Mouse (Mus musculus) retina, postnatal 1 day (tissue): ENCODE measurements at regions not wholly inside any gene's neighbourhood (a gene's known extent, or its start where the extent isn't known, plus 50 kb on each side); places are given as distances from the start of the nearest gene placed in this dataset.
"Not testable (repeated sequence)": the region's sequence is repeated elsewhere in the genome, so short reads cannot be mapped to it uniquely, and the experiment has no call there.

Source experiments
- DNase-seq: peaks from one replicate; pipeline ENCODE4 v3.0.0-alpha.2; 2012

- DNase-seq = no peak
These were observed 114.4 kb downstream of the Sox4 start for GRCm38 (mm10) chr13:28839084-28839483.

- no peak for DNase-seq
These were observed 115.3 kb downstream of the Sox4 start for GRCm38 (mm10) chr13:28838216-28838615.

- DNase-seq = not testable (repeated sequence)
These were observed 116.3 kb downstream of the Sox4 start for GRCm38 (mm10) chr13:28837196-28837595.

DNA sequence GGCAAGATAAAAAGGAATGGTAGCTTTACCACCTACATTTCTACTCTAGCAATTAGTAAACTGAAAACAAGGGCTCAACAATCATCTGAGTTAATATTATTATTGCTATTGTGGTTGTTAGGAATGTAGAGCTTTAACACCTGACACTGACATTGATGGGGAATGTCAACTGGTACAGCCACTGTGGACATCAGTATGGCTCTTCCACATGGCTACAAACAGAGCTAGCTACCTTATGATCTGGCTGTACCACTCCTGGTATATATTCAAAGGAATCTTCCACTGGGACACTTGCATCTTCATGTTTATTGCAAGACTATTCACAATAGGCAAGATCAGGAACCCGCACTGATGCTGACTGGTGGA, 119.8 kb downstream of the Sox4 start:
- DNase-seq = no peak

DNA sequence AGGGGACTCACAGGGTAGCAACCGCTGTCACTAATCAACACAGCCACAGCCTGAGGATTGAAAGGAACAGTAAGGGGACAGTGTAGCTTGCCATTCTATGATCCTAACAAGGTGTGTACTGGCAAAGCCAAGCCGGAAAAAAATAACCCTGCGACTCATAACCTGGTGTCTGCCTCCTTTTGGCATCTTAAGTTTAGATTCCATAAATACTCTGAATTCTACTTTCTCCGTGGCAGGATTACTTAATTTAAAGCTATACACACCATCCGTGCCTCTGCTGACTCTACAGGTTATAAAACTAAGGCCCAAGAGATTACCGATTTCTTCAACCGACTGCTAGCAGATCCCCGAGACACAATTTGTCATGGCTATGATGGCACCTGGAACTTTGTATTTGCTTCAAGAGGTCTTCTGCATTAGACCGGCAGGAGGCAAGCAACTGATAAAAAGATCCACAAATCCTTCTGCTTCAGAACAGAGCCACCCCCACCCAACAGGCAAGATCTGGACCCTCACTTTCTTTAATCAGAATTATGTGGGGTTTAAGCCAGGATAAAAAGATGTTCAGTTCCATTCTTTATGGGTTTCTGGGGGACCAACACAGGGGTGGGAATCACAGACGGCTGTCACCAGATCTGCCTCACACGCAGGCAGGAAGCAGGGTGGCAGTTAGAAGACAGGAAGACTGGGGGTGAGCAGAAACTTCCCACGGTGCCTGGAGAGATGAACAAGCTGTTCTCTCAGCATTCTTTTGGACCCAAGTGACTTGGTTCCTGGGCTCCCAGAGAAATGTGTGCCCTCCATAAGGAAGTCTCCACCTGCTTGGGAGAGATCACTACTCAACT, 120.4 kb downstream of the Sox4 start:
- DNase-seq = no peak

DNA sequence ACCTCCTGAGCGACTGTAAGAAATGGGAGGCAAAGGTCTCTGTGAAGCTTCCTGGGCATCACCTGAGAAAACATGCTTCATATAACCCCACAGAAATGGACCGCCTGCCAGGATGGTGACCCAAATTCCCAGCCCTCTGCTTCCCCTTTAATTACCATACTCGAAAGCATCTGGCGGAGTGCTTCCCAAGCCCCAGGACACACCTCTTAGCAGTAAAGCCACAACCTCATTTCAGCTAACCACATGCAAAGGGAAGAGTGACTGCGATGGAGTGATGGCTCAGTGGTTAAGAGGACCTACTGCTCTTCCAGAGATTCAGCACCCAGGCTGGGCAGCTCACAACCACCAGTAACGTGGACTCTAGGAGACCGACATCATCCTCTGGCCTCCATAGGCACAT, 127.2 kb downstream of the Sox4 start:
- DNase-seq = peak; percentile 29

DNA sequence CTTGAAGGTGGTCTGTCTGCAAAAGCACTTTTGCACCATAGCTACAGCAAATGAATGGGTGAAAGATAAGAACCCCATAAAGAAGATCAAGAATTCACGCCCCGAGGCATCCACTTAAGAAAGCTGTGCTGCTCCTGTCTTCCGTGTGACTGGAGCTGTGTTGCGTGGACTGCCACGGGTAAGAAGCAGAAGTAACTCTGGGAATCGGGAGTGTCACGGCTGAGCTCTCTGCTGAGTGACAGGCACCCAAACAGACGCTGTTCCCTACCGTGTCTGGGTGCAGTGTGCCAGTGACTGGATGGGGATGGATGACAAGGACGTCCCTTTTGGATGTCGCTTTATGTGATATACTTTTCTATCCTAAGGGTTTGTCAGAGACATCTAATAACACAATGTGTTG, 129.5 kb downstream of the Sox4 start:
- peak; percentile 61 for DNase-seq

GRCm38 (mm10) chr13:28823311-28823880, 130.1 kb downstream of the Sox4 start:
- no peak for DNase-seq

GRCm38 (mm10) chr13:28820868-28821533, 132.5 kb downstream of the Sox4 start:
- no peak for DNase-seq

- DNase-seq = no peak
These were observed 139.4 kb downstream of the Sox4 start for GRCm38 (mm10) chr13:28814127-28814526.

DNA sequence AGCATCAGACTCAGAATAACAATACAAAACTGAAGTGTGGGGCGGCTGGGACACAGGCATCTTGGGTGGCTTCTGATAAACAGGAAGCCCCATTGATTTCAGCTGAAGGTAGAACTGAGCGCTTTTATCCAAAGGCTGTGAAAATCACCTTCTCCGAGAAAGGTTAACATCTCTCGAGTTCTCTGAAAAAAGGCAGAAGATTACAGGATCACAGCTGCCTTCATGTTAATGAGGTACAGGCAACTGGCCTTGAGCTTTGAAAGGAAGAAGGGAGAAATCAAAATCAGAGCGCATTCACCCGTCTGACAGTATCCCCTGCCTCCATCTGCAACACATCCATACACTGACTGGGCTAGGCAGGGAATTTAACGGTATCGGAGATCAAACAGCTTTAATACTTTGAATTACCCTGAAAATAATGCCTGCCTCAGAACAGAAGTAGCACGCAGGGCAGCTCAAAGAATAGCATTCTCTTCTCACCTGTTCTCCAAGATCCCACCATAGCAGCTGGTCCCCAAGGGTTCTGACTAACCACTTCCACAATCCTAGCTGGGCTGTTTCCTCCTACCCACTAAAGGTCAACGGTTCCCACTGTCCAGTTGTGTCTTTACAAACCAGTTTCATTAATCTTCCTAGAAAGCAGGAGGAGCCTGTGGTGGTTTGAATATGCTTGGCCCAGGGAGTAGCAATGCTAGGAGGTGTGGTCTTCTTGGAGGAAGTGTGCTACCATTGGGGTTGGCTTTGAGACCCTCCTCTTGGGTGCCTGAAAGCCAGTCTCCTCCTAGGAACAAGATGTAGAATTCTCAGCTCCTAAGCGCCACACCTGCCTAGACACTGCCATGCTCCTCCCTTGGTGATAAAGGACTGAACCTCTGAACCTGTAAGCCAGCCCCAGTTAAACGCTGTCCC, 141.6 kb downstream of the Sox4 start:
- peak; percentile 48 for DNase-seq

- DNase-seq = peak; percentile 46
These were observed 142.5 kb downstream of the Sox4 start for GRCm38 (mm10) chr13:28811081-28811439.

GRCm38 (mm10) chr13:28810326-28811080, 143.0 kb downstream of the Sox4 start:
- DNase-seq = peak; percentile 58

DNA sequence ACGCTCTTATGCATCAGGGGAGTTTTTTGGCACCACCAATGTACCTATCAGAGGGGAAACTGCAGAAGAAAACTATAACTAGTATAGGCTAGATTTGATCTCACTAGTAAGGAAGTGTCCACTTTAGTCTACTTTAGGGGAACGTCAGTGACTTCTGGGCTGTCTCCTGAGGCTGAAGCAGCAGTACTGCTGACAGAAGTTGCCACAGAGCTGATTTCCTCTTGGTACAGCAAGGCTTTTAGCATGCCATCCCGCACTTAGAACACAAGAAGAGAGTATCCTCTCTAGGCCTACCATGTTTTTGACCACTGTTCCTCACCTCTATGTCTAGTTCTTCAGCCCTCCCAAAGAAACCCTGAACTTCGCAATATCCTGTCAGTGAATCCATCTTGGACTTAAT, 148.2 kb downstream of the Sox4 start:
- no peak for DNase-seq

DNA sequence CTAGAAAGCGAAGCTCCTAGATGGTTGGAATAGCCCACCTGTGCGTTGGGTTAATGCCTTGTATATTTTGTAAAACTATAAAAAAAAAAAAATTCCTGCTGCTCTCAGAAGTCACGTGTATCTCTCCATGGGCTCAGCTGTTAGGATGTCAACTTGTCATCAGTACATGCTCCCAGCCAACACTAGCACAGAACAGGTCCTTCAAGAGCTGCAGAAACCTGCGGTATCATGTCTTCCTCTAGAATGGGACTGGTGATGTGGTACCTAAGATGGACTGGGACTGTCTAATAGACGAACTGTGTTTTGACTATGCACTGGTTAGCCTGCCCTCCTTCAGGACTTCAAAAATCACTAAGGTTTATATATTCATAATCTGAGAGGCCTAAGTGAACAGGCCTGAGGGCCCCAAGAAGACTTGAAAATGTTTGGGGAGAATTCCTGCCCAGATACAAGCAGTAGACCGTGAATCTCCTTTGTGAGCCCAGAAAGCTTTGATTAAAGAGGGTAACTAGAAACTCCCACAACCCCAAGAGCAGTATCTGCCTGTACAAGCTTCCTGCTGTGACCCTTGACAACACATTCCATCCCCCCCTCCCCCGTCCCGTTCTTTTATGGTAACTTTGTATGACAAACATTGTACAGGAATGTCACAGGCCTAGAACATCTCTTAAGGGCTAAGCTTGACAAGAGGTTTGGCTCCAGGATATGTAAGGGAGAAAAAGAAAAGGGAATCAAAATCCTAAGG, 152.1 kb downstream of the Sox4 start:
- no peak for DNase-seq

- no peak for DNase-seq
These were observed 152.8 kb downstream of the Sox4 start for GRCm38 (mm10) chr13:28800676-28801075.

DNA sequence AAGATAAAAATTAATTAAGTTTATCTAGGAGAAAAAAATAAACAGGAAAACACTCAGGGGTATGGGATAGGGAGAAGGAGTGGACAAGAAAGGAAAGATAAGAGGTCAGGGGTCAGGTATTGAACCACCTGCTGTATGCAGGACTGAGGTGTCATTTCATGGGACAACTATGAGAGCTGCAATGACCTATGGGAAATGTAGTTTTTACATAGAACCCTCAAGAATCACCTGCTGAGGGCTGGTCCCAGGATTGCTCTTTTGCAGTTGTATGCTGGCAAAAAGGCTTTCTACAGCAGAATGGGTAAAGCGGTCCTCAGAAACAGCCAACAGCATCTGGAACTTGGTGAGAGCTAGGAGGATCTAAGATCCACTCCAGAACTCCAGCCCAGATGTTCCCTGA, 154.0 kb downstream of the Sox4 start:
- no peak for DNase-seq

- no peak for DNase-seq
These were observed 155.7 kb downstream of the Sox4 start for GRCm38 (mm10) chr13:28797617-28798475.

DNA sequence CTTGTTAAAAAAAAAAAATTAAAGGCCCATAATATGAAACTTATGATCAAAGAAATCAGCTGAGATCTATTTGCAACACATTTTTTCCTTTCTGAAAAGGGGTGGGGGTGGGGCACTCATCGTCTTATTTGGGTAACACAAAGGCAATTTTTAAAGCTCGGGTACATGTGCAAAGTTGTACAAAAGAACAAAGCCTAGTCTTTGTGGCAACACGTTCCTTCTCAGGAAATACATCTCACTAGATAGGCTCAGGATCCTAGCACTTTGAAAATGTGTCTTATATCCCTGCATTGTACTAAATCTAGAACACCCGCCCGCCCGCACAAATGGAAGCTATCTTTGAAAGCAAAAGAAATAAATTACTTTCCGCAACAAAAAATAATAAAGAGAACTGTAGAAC, 158.2 kb downstream of the Sox4 start:
- DNase-seq = no peak

DNA sequence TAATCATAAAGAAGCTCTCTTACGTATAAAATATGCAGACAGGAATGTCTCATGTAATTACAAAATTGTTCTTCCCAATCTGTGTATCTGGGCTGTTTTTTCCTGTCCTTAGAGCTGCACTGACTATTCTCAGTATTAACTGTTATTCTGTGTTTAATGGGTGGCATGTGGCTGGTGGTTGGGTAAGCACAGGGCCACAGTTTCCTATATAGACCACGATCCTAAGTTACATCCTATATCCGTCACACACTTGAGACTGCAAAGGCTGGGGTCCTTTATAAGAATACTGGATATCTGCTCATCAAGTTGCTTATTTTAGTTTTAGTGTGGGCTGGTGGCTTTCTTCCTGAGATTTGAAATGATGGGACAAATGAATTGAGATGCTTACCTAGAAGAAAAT, 159.0 kb downstream of the Sox4 start:
- DNase-seq = no peak
